Mouse (Mus musculus): ENCODE results near the gene Gckr. TPM values are rescaled to one million over a fixed set of nuclear protein-coding genes. Genes with fewer than 3 reads are reported as not detected.
"Not testable (repeated sequence)": the region's sequence is repeated elsewhere in the genome, so short reads cannot be mapped to it uniquely, and the experiment has no call there.

The Gckr gene
- polyA plus RNA-seq, 1 experiment: 3.7 TPM

DNA sequence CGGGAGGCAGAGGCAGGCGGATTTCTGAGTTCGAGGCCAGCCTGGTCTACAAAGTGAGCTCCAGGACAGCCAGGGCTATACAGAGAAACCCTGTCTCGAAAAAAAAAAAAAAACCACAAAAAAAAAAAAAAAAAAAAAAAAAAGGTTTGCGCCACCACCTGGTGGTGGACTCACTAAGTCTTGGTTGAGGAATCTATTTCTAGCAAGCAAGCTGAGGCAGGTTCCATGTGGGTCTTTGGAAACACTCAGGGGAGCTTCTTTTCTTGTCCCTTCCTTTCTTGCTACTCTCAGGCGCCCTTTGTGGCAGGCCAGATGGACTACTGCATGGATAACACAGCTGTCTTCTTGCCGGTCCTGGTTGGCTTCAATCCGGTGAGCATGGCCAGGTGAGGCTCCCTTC is 4.6 kb downstream of the Gckr start:
- no peak overlapping the region for H3K27ac ChIP-seq (ENCODE audit: control insufficient read depth, insufficient read depth, low read depth, low read length, poor library complexity)
- TF ChIP-seq POLR2A (IDR thresholded peaks at IDR 0.05; ENCODE audit: borderline replicate concordance, control insufficient read depth, low read depth, low read length): no peak
- TF ChIP-seq CTCF (IDR thresholded peaks at IDR 0.05; ENCODE audit: control insufficient read depth, insufficient read depth, low read length): no peak
- 56% methylated on average over 8 of the region's 8 CpGs for WGBS
- H3K4me1 ChIP-seq (ENCODE audit: control insufficient read depth, insufficient read depth, low read length): no peaks in the 10 kb centered on the region
- no peak overlapping the region for H3K4me3 ChIP-seq (replicated peaks; ENCODE audit: control insufficient read depth, low read depth, low read length)

DNA sequence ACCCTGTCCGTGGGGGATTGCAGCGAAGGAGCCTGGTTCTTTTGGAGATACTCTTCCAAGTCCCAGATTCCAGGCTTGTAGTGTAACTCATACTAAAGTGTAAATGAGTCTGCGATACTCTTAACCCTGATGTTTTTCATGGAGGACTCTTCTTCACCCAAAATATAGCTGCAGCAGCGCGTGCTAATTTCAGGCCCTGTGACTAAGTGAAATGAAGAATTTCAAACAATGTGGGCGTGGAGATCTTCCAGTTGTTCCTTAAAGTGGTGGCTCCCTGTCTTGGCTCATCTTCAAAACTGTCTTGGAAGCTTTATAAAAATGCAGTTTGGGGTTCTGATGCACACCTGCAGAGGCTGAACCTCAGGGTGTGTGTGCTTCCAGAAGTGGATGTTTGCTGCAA is 5.8 kb downstream of the Gckr start:
- TF ChIP-seq POLR2A (IDR thresholded peaks at IDR 0.05; ENCODE audit: borderline replicate concordance, control insufficient read depth, low read depth, low read length) (no peak), CTCF (IDR thresholded peaks at IDR 0.05; ENCODE audit: control insufficient read depth, insufficient read depth, low read length) (no peak)
- no peak overlapping the region for H3K4me3 ChIP-seq (replicated peaks; ENCODE audit: control insufficient read depth, low read depth, low read length)
- no peaks in the 10 kb centered on the region for H3K4me1 ChIP-seq (ENCODE audit: control insufficient read depth, insufficient read depth, low read length)
- no peak overlapping the region for H3K27ac ChIP-seq (ENCODE audit: control insufficient read depth, insufficient read depth, low read depth, low read length, poor library complexity)
- WGBS: 73% methylated on average over 6 of the region's 6 CpGs

DNA sequence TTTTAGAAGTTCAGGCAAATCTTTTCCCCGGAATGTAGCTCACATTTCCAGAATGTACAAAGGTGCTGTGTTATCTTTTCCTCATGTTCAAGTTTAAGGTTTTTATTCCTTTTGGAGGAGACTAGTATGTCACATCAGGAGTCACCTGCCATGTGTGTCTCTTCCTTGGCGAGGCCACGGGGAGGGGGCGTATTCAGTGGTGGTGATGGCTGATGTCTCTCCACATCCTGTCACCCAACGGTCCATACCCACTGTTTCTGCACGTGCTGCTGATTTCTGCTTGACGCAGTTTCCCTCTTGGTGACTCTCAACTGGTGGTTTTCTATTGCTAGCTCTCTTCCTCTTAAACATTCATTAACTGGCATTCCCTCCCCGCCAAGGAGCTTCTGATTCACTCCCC is 15.6 kb downstream of the Gckr start:
- Histone ChIP-seq H3K27ac (ENCODE audit: control insufficient read depth, insufficient read depth, low read depth, low read length, poor library complexity) (no peak overlapping the region), H3K4me1 (ENCODE audit: control insufficient read depth, insufficient read depth, low read length) (no peaks in the 10 kb centered on the region), H3K4me3 (replicated peaks; ENCODE audit: control insufficient read depth, low read depth, low read length) (no peak overlapping the region)
- TF ChIP-seq POLR2A (IDR thresholded peaks at IDR 0.05; ENCODE audit: borderline replicate concordance, control insufficient read depth, low read depth, low read length) (no peak), CTCF (IDR thresholded peaks at IDR 0.05; ENCODE audit: control insufficient read depth, insufficient read depth, low read length) (no peak)
- 53% methylated on average over 8 of the region's 8 CpGs for WGBS

DNA sequence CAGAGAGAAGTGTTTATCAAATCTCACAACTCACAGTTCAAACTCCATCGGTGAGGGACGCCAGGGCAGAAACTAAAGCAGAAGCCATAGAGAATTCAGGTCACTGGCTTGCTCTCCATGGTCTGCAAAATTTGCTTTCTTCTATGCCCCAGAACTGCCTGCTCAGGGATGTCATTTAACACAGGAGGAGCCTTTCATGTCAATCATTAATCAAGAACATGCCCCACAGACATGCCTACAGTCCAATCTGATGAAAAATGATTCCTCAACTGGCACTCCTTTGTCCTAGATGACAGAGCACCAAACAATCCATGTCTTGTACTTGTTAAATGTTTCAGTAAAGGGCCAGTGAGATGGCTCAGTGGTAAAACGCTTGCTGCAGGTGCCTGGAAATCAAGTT is 25.5 kb downstream of the Gckr start:
- no peak for TF ChIP-seq CTCF (IDR thresholded peaks at IDR 0.05; ENCODE audit: control insufficient read depth, insufficient read depth, low read length)
- TF ChIP-seq POLR2A (IDR thresholded peaks at IDR 0.05; ENCODE audit: borderline replicate concordance, control insufficient read depth, low read depth, low read length): no peak
- H3K27ac ChIP-seq (ENCODE audit: control insufficient read depth, insufficient read depth, low read depth, low read length, poor library complexity): no peak overlapping the region
- H3K4me1 ChIP-seq (ENCODE audit: control insufficient read depth, insufficient read depth, low read length): no peaks in the 10 kb centered on the region
- WGBS: 88% methylated on average over 3 of the region's 3 CpGs
- no peak overlapping the region for H3K4me3 ChIP-seq (replicated peaks; ENCODE audit: control insufficient read depth, low read depth, low read length)

- TF ChIP-seq CTCF (IDR thresholded peaks at IDR 0.05; ENCODE audit: control insufficient read depth, insufficient read depth, low read length): no peak
- no peak for TF ChIP-seq POLR2A (IDR thresholded peaks at IDR 0.05; ENCODE audit: borderline replicate concordance, control insufficient read depth, low read depth, low read length)
- Histone ChIP-seq H3K4me3 (replicated peaks; ENCODE audit: control insufficient read depth, low read depth, low read length) (no peak overlapping the region), H3K4me1 (ENCODE audit: control insufficient read depth, insufficient read depth, low read length) (no peaks in the 10 kb centered on the region), H3K27ac (ENCODE audit: control insufficient read depth, insufficient read depth, low read depth, low read length, poor library complexity) (no peak overlapping the region)
- 43% methylated on average over 3 of the region's 3 CpGs for WGBS
These were observed 26.8 kb downstream of the Gckr start for GRCm38 (mm10) chr5:31324085-31324484.

GRCm38 (mm10) chr5:31326850-31327249 is 29.6 kb downstream of the Gckr start:
- TF ChIP-seq POLR2A (IDR thresholded peaks at IDR 0.05; ENCODE audit: borderline replicate concordance, control insufficient read depth, low read depth, low read length) (no peak), CTCF (IDR thresholded peaks at IDR 0.05; ENCODE audit: control insufficient read depth, insufficient read depth, low read length) (no peak)
- Histone ChIP-seq H3K4me3 (replicated peaks; ENCODE audit: control insufficient read depth, low read depth, low read length) (no peak overlapping the region), H3K4me1 (ENCODE audit: control insufficient read depth, insufficient read depth, low read length) (no peaks in the 10 kb centered on the region), H3K27ac (ENCODE audit: control insufficient read depth, insufficient read depth, low read depth, low read length, poor library complexity) (no peak overlapping the region)
- 12% methylated on average over 5 of the region's 5 CpGs for WGBS

DNA sequence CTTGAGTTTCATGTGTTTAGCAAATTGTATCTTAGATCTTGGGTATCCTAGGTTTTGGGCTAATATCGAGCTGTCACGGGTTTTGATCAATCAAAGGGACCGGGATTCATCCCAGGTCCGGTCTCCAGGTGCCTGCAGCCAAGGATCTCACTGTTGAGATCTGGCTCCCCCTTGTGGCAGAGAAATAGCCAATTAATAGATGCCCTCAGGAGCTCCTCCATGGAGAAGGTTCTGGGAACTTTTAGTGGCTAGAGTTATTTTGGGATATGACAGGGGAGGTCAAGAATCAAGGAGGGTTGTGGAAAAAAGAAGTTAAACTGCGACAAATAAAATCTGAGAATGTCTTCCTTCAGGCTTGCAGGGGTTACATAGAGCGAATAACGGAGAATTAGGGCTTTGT is 31.0 kb downstream of the Gckr start:
- Histone ChIP-seq H3K4me1 (ENCODE audit: control insufficient read depth, insufficient read depth, low read length) (no peaks in the 10 kb centered on the region), H3K4me3 (replicated peaks; ENCODE audit: control insufficient read depth, low read depth, low read length) (no peak overlapping the region), H3K27ac (ENCODE audit: control insufficient read depth, insufficient read depth, low read depth, low read length, poor library complexity) (no peak overlapping the region)
- TF ChIP-seq CTCF (IDR thresholded peaks at IDR 0.05; ENCODE audit: control insufficient read depth, insufficient read depth, low read length) (peak; percentile 66), POLR2A (IDR thresholded peaks at IDR 0.05; ENCODE audit: borderline replicate concordance, control insufficient read depth, low read depth, low read length) (no peak)
- WGBS: 29% methylated on average over 7 of the region's 7 CpGs

- not testable (repeated sequence) for H3K4me1 ChIP-seq (ENCODE audit: control insufficient read depth, insufficient read depth, low read length); H3K27ac ChIP-seq (ENCODE audit: control insufficient read depth, insufficient read depth, low read depth, low read length, poor library complexity); H3K4me3 ChIP-seq (replicated peaks; ENCODE audit: control insufficient read depth, low read depth, low read length)
- 71% methylated on average over 16 of the region's 16 CpGs for WGBS
These were observed 60.3 kb downstream of the Gckr start for GRCm38 (mm10) chr5:31357586-31357985.

DNA sequence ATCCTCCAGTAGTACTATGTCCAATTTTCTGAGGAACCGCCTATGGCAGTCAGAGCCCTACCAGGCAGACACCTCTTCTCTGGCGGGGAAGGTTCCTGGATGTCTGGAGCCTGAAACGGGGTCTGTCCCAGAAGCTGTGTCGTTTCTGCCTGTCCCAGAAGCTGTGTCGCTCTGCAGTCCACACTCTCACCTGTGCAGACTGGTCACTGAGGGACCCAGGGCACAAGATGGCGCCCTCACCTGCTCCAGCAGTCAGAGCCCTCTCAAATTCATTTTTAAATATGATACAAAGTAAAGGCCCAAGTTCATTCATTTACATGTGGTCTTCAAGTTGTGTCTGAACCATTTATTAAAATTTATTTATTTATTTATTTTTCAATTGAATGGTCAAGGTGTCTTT is 63.7 kb downstream of the Gckr start:
- H3K4me1 ChIP-seq (ENCODE audit: control insufficient read depth, insufficient read depth, low read length): no peaks in the 10 kb centered on the region
- H3K4me3 ChIP-seq (replicated peaks; ENCODE audit: control insufficient read depth, low read depth, low read length): no peak overlapping the region
- WGBS: 78% methylated on average over 6 of the region's 6 CpGs
- H3K27ac ChIP-seq (ENCODE audit: control insufficient read depth, insufficient read depth, low read depth, low read length, poor library complexity): no peak overlapping the region
- TF ChIP-seq CTCF (IDR thresholded peaks at IDR 0.05; ENCODE audit: control insufficient read depth, insufficient read depth, low read length): peak; percentile 19; the same call in 1 of the 2 replicates
- no peak for TF ChIP-seq POLR2A (IDR thresholded peaks at IDR 0.05; ENCODE audit: borderline replicate concordance, control insufficient read depth, low read depth, low read length)

Other genes starting within 250 kb of the Gckr start
- 53.2 and 95.6 TPM in 2 replicates for gene Atraid, start 249.1 kb upstream of the Gckr start, polyA plus RNA-seq (2011; ENCODE audit: insufficient read depth, insufficient read length, low replicate concordance, missing spikeins)
- gene Slc5a6, start 248.5 kb upstream of the Gckr start, polyA plus RNA-seq (2011; ENCODE audit: insufficient read depth, insufficient read length, low replicate concordance, missing spikeins): 1.6 and 3.6 TPM in 2 replicates
- 9.7 and 21.8 TPM in 2 replicates for gene Cad, start 242.7 kb upstream of the Gckr start, polyA plus RNA-seq (2011; ENCODE audit: insufficient read depth, insufficient read length, low replicate concordance, missing spikeins)
- not detected in 2 replicates for gene Dnajc5g, start 191.2 kb upstream of the Gckr start, polyA plus RNA-seq (2011; ENCODE audit: insufficient read depth, insufficient read length, low replicate concordance, missing spikeins)
- gene Slc30a3, start 189.2 kb upstream of the Gckr start, polyA plus RNA-seq (2011; ENCODE audit: insufficient read depth, insufficient read length, low replicate concordance, missing spikeins): not detected in 2 replicates
- gene Trim54, start 180.7 kb upstream of the Gckr start, polyA plus RNA-seq (2011; ENCODE audit: insufficient read depth, insufficient read length, low replicate concordance, missing spikeins): not detected in 2 replicates
- not detected in 2 replicates for gene Ucn, start 158.6 kb upstream of the Gckr start, polyA plus RNA-seq (2011; ENCODE audit: insufficient read depth, insufficient read length, low replicate concordance, missing spikeins)
- gene Mpv17, start 143.2 kb upstream of the Gckr start, polyA plus RNA-seq (2011; ENCODE audit: insufficient read depth, insufficient read length, low replicate concordance, missing spikeins): 5.3 and 14.4 TPM in 2 replicates
- 2.0 TPM in 1 of 2 replicates, not detected in the other for gene Gm29609, start 117.5 kb upstream of the Gckr start, polyA plus RNA-seq (2011; ENCODE audit: insufficient read depth, insufficient read length, low replicate concordance, missing spikeins)
- gene Gtf3c2, start 117.3 kb upstream of the Gckr start, polyA plus RNA-seq (2011; ENCODE audit: insufficient read depth, insufficient read length, low replicate concordance, missing spikeins): 32.1 and 67.3 TPM in 2 replicates
- gene Snx17, start 104.2 kb upstream of the Gckr start, polyA plus RNA-seq (2011; ENCODE audit: insufficient read depth, insufficient read length, low replicate concordance, missing spikeins): 32.5 and 42.0 TPM in 2 replicates
- gene Eif2b4, start 104.0 kb upstream of the Gckr start, polyA plus RNA-seq (2011; ENCODE audit: insufficient read depth, insufficient read length, low replicate concordance, missing spikeins): 21.7 and 57.4 TPM in 2 replicates
- gene Zfp513, start 95.1 kb upstream of the Gckr start, polyA plus RNA-seq (2011; ENCODE audit: insufficient read depth, insufficient read length, low replicate concordance, missing spikeins): 28.8 and 54.0 TPM in 2 replicates
- 97.5 and 147 TPM in 2 replicates for gene Ppm1g, start 76.8 kb upstream of the Gckr start, polyA plus RNA-seq (2011; ENCODE audit: insufficient read depth, insufficient read length, low replicate concordance, missing spikeins)
- gene Nrbp1, start 56.6 kb upstream of the Gckr start, polyA plus RNA-seq (2011; ENCODE audit: insufficient read depth, insufficient read length, low replicate concordance, missing spikeins): 51.1 and 93.7 TPM in 2 replicates
- not detected in 2 replicates for gene Gm9970, start 56.2 kb upstream of the Gckr start, polyA plus RNA-seq (2011; ENCODE audit: insufficient read depth, insufficient read length, low replicate concordance, missing spikeins)
- gene Krtcap3, start 45.8 kb upstream of the Gckr start, polyA plus RNA-seq (2011; ENCODE audit: insufficient read depth, insufficient read length, low replicate concordance, missing spikeins): 10.6 and 20.0 TPM in 2 replicates
- gene Ift172, start 6.3 kb upstream of the Gckr start, polyA plus RNA-seq (2011; ENCODE audit: insufficient read depth, insufficient read length, low replicate concordance, missing spikeins): 12.0 and 41.2 TPM in 2 replicates
- gene Fndc4, start 1.4 kb upstream of the Gckr start, polyA plus RNA-seq (2011; ENCODE audit: insufficient read depth, insufficient read length, low replicate concordance, missing spikeins): not detected in 2 replicates
- gene Zfp512, start 155.0 kb downstream of the Gckr start, polyA plus RNA-seq (2011; ENCODE audit: insufficient read depth, insufficient read length, low replicate concordance, missing spikeins): 17.2 and 29.0 TPM in 2 replicates
- not detected in 2 replicates for gene 4930548H24Rik, start 188.3 kb downstream of the Gckr start, polyA plus RNA-seq (2011; ENCODE audit: insufficient read depth, insufficient read length, low replicate concordance, missing spikeins)
- 12.1 and 18.4 TPM in 2 replicates for gene Gpn1, start 197.3 kb downstream of the Gckr start, polyA plus RNA-seq (2011; ENCODE audit: insufficient read depth, insufficient read length, low replicate concordance, missing spikeins)
- gene Slc4a1ap, start 229.6 kb downstream of the Gckr start, polyA plus RNA-seq (2011; ENCODE audit: insufficient read depth, insufficient read length, low replicate concordance, missing spikeins): 34.0 and 45.2 TPM in 2 replicates
- gene Supt7l, start 230.4 kb downstream of the Gckr start, polyA plus RNA-seq (2011; ENCODE audit: insufficient read depth, insufficient read length, low replicate concordance, missing spikeins): 4.5 and 7.5 TPM in 2 replicates

Data from bone marrow, adult 2 months (tissue).